ENCODE assay signal across 9 mouse cellular contexts in the genomic region with DNA sequence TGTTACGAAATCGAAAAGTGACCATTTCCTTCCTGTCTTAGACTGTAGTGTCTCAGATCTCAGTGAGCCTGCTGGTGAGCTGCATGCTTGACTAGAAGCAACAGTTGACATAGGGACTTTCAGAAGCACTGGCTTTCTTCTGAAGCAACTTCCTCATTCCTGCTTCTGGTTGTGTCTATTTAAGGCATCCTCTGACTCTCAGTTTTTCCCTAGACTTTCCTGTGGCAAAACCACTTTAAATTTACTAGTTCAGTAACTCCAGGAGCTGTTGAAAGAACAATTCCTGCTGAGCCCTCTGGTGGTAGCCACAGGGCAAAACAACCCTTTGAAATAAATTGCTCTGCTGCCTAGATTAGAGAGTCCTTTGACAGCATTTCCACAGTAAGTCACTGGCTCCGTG.
DNase-seq lines count a peak whose midpoint lies in the region; ATAC-seq and TF ChIP-seq lines count a peak whose summit lies in the region.
"Had no signal": no experiment of that assay in that cellular context is flagged by ENCODE, and none has a peak within 500 bp of the region (broad histone marks: within the 10 kb centered on the region; RNA-seq: fewer than 3 reads in every experiment).

No protein-coding gene starts in this region.

- H3K9me3 ChIP-seq in hindbrain, embryonic 10.5 days: no peaks in the 10 kb centered on the region
- no peaks in the 10 kb centered on the region for H3K9me3 ChIP-seq in hindbrain, embryonic 16.5 days (ENCODE audit: control insufficient read depth, low read length)
- H3K9me3 ChIP-seq in limb, embryonic 14.5 days (ENCODE audit: control insufficient read depth, low read length): no peaks in the 10 kb centered on the region
- H3K9me3 ChIP-seq in intestine, embryonic 15.5 days: no peaks in the 10 kb centered on the region
- H3K9me3 ChIP-seq: hindbrain, embryonic 15.5 days had no signal

- H3K9ac ChIP-seq in hindbrain, embryonic 16.5 days (ENCODE audit: low read depth, low read length): no peak overlapping the region
- H3K9ac ChIP-seq in limb, embryonic 14.5 days (ENCODE audit: low read depth, low read length, severe bottlenecking): no peak overlapping the region
- H3K9ac ChIP-seq in intestine, embryonic 15.5 days: no peak overlapping the region
- H3K9ac ChIP-seq: hindbrain, embryonic 15.5 days had no signal

- no peaks in the 10 kb centered on the region for H3K4me1 ChIP-seq in hindbrain, embryonic 10.5 days (replicated peaks)
- H3K4me1 ChIP-seq in hindbrain, embryonic 16.5 days (ENCODE audit: control insufficient read depth, insufficient read depth, low read depth, low read length): no peaks in the 10 kb centered on the region
- H3K4me1 ChIP-seq in limb, embryonic 14.5 days (ENCODE audit: control insufficient read depth, insufficient read depth, low read length): no peaks in the 10 kb centered on the region
- H3K4me1 ChIP-seq in intestine, embryonic 15.5 days (replicated peaks): no peaks in the 10 kb centered on the region
- H3K4me1 ChIP-seq: hindbrain, embryonic 15.5 days had no signal

- no peaks in the 10 kb centered on the region for H3K27me3 ChIP-seq in hindbrain, embryonic 10.5 days (ENCODE audit: insufficient read depth, poor library complexity, severe bottlenecking)
- H3K27me3 ChIP-seq in hindbrain, embryonic 16.5 days (replicated peaks; ENCODE audit: control insufficient read depth, insufficient read depth, low read length): no peaks in the 10 kb centered on the region
- H3K27me3 ChIP-seq in limb, embryonic 14.5 days (ENCODE audit: control insufficient read depth, insufficient read depth, low read length): no peaks in the 10 kb centered on the region
- no peaks in the 10 kb centered on the region for H3K27me3 ChIP-seq in splenic B cell, adult 2 months (ENCODE audit: control insufficient read depth, insufficient read depth, low read length, poor library complexity, severe bottlenecking)
- no peaks in the 10 kb centered on the region for H3K27me3 ChIP-seq in intestine, embryonic 15.5 days (replicated peaks)
- H3K27me3 ChIP-seq: hindbrain, embryonic 15.5 days had no signal

- WGBS in hindbrain, embryonic 10.5 days: 77% methylated on average over 3 of the region's 3 CpGs
- 79% methylated on average over 3 of the region's 3 CpGs for WGBS in hindbrain, embryonic 16.5 days
- WGBS in limb, embryonic 14.5 days: 63% methylated on average over 3 of the region's 3 CpGs
- WGBS in intestine, embryonic 15.5 days: 70% methylated on average over 3 of the region's 3 CpGs

- ATAC-seq in hindbrain, embryonic 16.5 days: no peak
- ATAC-seq in limb, embryonic 14.5 days (ENCODE audit: low FRiP score, low read depth): no peak
- ATAC-seq in intestine, embryonic 15.5 days: no peak
- ATAC-seq in erythroblast, adult 5-6 weeks (replicated peaks; ENCODE audit: low FRiP score, poor library complexity, severe bottlenecking): no peak

- H3K36me3 ChIP-seq in hindbrain, embryonic 10.5 days: no peaks in the 10 kb centered on the region
- no peaks in the 10 kb centered on the region for H3K36me3 ChIP-seq in hindbrain, embryonic 16.5 days (ENCODE audit: control insufficient read depth, insufficient read depth, low read length)
- H3K36me3 ChIP-seq in limb, embryonic 14.5 days (ENCODE audit: control insufficient read depth, insufficient read depth, low read length): no peaks in the 10 kb centered on the region
- H3K36me3 ChIP-seq in splenic B cell, adult 2 months (ENCODE audit: control insufficient read depth, insufficient read depth, low read length, poor library complexity, severe bottlenecking): no peaks in the 10 kb centered on the region
- no peaks in the 10 kb centered on the region for H3K36me3 ChIP-seq in intestine, embryonic 15.5 days
- H3K36me3 ChIP-seq: hindbrain, embryonic 15.5 days had no signal

- no peak overlapping the region for H3K27ac ChIP-seq in hindbrain, embryonic 10.5 days
- H3K27ac ChIP-seq in hindbrain, embryonic 16.5 days (ENCODE audit: low read depth, low read length): no peak overlapping the region
- no peak overlapping the region for H3K27ac ChIP-seq in limb, embryonic 14.5 days (replicated peaks; ENCODE audit: low read depth, low read length)
- no peak overlapping the region for H3K27ac ChIP-seq in intestine, embryonic 15.5 days
- H3K27ac ChIP-seq: hindbrain, embryonic 15.5 days had no signal

- no peak for TF ChIP-seq POLR2A in limb, embryonic 14.5 days (IDR thresholded peaks at IDR 0.05; ENCODE audit: borderline replicate concordance, extremely low read depth, insufficient read depth, insufficient read length)

- DNase-seq in hindbrain, embryonic 10.5 days (ENCODE audit: low spot score): peak; percentile 15
- peak; percentile 71 for DNase-seq in R1 (ENCODE audit: low read depth, low spot score)
- peak; percentile 6 to 76 for DNase-seq in frontal cortex, adult 2 months (ENCODE audit: extremely low spot score in 1 of 2, low spot score in 1 of 2)
- DNase-seq in limb, embryonic 14.5 days (ENCODE audit: low spot score): peak; percentile 26
- DNase-seq in splenic B cell, adult 2 months (ENCODE audit: low read depth, low spot score): peak; percentile 0

- no peak overlapping the region for H3K4me3 ChIP-seq in hindbrain, embryonic 10.5 days
- H3K4me3 ChIP-seq in hindbrain, embryonic 16.5 days (ENCODE audit: low read length): no peak overlapping the region
- no peak overlapping the region for H3K4me3 ChIP-seq in limb, embryonic 14.5 days (replicated peaks; ENCODE audit: low read length)
- no peak overlapping the region for H3K4me3 ChIP-seq in intestine, embryonic 15.5 days (replicated peaks)
- H3K4me3 ChIP-seq: hindbrain, embryonic 15.5 days had no signal

- no peak overlapping the region for H3K4me2 ChIP-seq in hindbrain, embryonic 16.5 days (ENCODE audit: low read length)
- no peak overlapping the region for H3K4me2 ChIP-seq in limb, embryonic 14.5 days (replicated peaks; ENCODE audit: low read depth, low read length, severe bottlenecking)
- H3K4me2 ChIP-seq in intestine, embryonic 15.5 days (replicated peaks): no peak overlapping the region
- H3K4me2 ChIP-seq: hindbrain, embryonic 15.5 days had no signal

Comparison
In these comparisons a context has a peak if more than half of its experiments do, and no peak if none do; other contexts are left out.
1. DNase-seq: peak in every context shown above with its lines; median percentile 71 in R1; 41 in frontal cortex, adult 2 months; 26 in limb, embryonic 14.5 days; 15 in hindbrain, embryonic 10.5 days; 0 in splenic B cell, adult 2 months.